Mouse (Mus musculus): ENCODE measurements at regions not wholly inside any gene's neighbourhood (a gene's known extent, or its start where the extent isn't known, plus 50 kb on each side); places are given as distances from the start of the nearest gene placed in this dataset.

DNA sequence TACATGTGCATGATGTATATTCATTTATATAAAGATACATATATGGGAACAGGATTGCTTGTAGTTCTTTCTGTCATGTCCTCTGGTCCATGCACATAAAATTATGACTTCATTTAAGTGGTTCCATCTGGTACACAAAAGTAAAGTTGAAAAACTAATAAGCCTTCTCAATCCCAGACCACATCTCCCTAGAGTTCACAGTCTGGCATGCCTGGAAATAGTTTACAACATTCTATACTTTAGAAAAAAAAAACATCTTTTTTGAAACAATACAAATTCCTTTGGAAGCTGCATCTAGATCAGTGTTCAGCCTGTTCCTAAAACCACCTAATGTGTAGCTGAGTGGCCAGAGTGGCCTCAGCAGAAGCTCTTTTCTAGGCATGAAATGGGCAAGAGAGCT lies 578.2 kb upstream of the Marcks start:
- DNase-seq: no peak

DNA sequence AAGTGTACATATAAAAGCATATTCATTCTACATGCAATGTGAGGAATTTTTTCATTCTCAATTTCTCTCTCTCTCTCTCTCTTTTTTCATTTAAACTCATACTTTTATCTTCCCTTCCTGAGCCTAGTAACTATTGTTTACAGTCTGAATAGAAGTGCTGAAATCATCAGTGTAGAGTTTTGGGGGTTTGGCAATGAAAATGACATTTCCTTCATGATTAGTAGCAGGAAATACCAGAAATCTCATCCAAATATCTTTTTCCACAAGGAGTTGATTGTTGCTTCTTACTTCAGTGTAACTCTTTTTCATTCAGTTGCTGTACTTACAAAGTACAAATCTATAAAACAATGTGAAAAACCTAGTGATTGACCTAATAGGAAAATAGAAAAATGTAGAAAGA lies 572.7 kb upstream of the Marcks start:
- no peak for DNase-seq

DNA sequence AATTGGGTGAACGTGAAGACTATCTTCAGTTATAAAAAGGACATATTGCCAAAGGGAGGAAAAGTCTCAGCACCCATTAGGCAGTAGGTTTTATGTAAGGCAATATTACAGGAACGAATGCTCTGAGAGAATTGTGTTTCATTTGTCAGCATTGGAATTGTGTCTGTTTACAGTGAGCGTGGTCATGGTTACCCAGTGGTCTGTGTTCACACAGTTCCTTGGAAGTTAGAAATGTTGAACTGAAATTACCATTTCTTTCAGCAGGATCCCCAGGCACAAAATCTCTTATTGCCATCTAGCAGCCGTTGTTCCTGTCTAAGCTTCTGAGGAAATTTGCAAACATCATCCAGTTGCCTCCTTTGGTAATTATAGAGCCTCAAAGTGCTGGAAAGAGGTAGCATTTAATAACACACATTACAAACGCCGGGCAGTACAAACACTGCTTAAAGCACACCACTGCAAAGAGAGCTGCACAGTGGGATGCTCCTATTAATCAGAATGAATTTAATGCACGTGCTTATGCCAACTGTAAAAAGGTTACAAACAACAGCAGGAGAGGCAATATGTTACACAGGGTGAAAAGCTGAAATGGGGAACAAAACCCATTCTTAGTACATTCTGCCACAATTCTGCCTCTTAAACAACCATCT lies 555.4 kb upstream of the Marcks start:
- no peak for DNase-seq

DNA sequence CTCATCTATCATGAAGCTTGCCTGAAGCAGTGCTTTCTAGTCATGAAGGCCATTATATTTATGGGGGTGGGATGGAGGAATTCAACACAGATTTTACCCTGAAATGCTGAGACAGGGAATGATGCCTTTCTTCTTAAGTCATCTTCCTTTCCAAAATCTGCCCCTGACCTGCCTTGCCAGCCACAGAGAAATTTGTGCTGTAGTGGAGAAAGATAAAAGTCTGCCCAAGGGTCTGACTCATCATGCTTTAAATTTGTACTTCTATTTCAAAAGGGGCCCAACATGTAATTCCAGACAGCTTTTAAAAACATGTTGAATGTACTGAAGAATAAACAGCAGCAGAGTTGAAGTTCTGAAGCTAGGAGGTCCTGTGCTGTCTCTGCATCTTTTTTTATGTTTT lies 554.1 kb upstream of the Marcks start:
- DNase-seq: no peak

DNA sequence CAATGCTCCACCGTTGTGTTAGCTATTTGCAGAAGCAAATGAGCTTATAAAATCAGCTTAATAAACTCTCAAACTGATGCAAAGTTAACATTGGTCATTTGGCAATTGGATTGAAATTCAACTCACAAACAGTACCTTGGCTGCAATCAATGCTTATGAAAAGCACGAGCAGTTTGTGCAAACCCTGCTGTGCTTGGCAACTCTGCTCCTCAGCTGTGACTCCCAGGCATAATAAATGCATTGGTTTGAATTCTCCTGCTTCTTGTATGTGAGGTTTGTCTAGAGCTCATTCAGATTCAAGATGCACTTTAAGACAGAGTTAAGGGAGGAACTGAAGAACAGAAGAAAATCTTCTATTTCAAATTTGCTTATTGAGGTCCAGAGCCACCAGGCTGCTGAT lies 553.2 kb upstream of the Marcks start:
- DNase-seq: no peak

DNA sequence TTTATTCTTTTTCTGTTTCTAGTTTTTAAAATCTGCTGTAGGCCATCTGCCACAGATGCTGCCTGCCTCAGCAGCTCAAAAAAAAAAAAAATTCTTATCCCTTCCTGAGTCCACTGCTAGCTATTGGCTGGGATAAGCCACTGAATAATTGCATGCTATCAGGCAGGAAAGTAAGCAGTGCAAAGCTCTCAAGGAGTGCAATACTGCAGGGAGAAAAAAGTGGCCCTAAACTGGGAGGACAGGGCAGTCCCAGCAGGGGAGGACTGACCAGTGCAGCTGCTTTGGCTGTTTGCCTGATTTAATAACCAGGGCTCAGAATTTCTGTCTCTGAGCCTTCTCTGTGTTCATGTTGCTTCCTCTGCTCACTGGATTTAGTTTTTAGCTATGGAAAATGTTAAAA lies 544.4 kb upstream of the Marcks start:
- peak; percentile 13 for DNase-seq

DNA sequence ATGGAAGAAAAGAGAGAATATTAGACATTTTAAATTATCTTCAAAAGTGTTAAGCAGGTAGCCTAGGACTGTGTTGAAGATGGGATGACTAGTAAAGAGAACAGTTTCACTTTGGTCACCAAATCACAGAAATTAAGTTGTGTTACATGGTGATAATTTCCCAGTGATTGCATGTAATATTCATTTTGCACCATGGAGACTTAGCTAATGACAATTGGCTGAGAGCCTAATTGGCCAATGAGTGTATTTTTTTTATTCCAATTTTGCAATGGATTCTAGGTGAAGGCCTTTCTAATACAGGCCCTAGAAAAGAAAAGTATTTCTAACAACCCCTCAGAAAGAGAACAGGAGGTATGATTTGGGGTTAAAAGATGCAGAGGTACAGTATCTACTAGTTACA lies 541.9 kb upstream of the Marcks start:
- no peak for DNase-seq

DNA sequence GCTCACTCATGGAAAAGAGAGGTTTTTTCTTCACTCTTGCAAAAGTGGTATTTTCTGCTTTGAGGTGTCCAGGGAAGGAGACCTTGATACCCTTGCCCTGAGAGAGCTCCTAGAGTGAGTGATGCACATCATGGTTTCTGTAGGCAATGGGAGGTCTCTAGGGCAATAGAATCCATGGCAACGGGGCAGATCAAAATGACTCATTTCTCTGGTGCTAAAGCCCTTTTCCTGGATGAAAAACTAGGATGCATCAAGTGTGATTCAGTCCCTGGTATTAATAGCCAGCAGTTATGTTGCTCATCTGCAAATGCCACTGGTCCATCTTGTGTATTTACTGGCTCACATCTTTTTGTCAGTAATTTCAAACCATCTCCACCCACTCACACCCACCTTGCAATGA lies 539.1 kb upstream of the Marcks start:
- no peak for DNase-seq

DNA sequence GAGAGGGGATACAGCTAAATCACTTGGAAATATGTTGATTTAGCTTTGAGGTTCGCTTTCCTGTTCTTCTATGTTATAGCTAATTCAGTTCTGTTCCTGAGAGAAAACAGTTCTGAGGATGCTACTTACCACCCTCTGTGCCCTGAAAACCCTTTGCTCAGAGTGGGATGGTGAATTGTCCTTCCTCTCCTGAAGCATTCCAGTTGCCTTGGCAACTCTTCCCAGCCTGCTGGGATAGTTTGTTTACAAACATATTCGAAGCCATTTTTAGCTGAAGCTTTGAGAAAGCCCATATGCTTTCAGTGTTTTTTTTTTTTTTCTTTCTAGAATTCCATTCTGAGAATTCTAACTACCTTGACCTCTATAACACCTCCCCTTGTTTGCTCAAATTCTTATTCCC lies 530.1 kb upstream of the Marcks start:
- DNase-seq: no peak

DNA sequence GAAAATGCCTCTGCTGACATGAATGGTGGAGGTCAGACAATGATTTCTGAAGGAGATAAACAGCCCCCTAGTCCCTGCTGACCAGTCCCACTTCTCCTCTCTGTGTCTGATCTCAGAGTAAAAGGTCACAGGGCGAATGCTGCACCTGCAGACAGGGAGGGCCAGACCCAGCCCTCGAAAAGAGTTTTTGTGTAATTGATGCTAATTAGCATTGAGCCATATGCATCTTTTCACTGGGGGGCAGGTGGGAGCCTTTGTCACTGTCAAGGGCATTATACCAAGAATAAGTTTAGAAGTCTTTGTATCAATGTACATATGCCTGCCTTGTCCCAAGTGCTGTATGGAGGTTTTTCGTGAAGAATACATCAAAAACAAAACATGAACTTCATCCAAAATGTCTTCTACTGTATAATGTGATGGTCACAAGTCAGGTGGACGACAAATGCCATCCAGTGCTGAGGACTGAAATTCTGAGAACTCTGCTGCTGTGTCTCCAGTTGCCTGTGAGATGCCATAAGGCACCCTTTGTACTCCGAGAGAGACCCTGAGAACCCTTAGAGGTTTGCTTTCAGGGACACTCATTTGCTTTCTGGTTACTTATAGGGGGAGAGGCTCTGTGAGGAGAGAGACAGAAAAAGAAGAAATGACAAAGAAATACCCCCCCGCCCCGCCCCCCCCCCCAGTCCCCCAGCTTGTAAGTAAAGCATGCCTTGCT lies 528.5 kb upstream of the Marcks start:
- no peak for DNase-seq

DNA sequence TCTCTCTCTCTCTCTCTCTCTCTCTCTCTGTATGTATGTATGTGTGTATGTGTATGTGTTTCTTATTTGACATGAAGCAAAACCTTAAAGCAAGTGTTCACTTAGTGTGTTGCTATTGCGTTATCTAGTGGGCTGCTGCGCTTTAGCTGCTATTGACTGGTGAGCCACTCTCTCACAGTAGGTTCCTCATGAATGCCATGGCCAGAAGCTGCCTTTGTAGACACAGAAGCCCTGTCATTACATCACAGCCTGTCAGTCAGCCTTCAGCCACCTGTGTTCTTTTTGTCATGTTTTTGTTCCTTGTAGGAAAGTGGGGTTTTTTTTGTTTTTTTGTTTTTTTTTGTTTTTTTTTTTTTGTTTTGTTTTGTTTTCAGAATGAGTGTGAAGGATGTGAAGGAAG lies 527.8 kb upstream of the Marcks start:
- no peak for DNase-seq

DNA sequence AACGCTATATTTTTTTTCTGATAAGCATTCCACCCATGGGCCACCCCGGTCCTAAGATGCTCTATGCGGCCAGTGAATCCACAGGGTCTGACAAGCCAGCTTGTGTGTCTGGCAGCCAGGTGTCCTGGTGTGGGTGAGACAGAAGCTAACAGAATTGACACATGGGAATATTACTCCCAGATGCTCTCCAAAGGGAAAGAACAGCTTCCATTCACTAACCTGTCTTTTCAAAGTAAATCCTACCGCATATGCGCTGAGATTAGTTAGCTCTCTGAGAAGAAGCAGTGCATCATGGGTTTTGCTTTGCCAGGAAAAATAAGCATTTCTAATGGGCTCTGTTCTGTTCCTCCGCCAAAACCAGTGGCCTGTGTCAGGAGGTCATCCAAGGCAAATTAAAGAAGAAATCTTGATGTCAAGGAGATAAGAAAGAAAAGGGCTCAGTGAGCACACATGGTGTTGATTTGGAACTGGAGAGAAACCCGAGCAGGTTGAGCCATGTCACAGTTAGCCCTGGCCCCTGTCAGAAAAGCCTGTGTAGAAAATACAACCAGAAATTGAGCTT lies 498.4 kb upstream of the Marcks start:
- DNase-seq: no peak

DNA sequence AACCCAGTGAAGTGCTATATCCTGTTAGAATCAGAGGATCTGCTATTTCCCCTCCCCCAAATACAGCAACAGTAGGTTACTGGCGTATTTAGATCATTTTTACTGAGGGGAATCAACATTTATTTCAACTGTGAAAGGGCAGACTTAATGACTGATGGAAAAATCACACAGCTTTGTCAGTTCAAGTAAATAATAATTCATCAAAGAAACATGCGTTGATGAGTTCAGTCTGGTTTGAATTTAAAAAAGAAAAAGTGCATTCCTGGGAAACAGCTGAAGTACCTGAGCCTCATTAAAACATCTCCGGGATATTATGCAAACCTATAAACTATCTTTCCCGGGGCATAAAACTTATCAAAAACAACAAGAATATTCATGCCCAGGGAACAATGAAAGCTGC lies 497.7 kb upstream of the Marcks start:
- DNase-seq: no peak

DNA sequence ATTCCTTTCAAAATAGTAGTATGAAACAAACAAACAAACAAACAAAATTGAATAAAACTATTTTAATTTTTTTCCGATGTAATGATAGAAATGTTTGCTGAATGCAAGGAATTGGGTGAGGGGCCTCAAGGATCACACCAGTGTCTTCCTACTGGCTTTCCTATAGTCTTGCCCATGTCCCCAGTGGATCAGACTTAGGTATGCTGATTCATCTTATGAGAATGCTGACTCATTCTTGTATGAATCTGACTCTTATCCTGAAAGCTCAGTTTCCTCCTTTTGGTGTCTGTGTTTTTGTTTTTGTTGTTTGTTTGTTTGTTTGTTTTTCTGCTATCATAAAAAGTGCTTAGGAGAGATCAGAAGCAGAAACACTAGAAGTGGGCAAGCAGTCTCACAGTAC lies 491.7 kb upstream of the Marcks start:
- DNase-seq: no peak

DNA sequence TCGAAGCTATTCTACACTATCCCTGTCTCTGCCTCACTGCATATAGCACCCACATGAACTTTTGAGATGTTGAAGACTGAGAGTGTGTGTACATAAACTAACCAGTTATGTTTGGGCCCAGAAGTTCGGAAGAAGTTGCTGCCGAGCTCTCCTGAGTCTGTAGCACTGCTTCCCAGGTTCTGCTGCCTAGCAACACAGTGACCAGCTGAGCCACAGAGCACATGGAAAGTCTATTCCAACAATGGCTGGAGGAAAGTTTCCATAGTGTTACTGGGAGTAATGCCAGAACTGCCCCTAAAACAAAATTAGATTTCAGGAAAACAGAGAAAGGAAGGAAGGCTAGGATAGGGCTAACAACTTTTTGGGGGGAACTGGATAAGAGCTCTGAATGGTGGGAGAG lies 489.2 kb upstream of the Marcks start:
- no peak for DNase-seq

DNA sequence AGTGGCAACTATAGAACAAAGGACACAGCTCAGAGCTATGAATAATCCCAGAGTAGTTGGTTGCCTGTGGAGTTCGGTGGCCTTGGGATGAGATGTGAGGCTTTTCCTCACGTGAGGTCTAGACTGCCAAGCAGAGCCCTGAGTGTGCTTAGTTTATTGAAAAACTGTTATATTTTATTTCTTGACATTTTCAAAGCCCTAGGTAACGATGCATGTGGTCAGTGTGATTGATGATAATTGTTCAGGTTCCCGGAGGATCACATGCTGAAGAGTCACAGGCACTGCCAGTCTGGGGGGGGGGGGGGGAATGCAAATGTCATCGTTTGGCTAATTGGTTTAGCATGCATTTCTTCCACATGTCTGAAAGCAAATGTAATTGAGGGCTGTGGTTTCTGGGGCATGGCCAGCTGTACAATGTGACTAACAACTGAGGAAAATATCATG lies 488.1 kb upstream of the Marcks start:
- DNase-seq: no peak

DNA sequence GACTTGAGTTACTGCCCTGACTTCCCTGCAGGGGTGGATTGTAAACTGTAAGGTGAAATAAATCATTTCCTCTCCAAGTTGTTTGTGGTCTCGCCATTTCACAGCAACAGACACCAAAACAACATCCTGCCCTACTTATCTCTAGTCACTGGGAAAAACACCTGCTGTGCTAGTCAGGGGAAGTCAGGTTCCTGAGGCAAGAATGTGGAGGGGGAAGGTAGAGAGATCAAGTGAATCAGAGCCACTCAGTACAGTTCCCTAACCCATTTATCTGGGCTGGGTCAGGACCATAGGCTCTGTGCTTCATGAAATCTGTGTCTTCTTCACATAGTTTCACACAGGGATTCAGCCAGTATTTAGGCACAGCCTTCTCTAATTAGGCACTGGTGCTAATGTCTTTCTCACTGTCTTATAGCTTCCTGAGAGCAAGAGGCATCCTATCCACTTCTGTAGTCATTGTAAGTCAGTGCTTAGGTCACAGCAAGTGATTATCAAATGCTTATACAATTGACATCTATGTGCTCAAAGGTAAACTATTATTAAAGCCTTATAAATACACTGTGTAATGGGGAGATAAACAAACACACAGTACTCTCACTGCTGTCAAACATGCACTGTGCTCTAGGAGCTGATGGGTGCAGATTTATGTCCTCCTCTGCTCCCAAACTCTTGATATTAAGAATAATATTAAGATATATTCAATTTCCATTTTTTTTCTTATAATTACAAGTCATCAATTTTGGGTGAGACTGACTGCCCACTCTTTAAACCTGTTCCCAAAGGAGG lies 487.4 kb upstream of the Marcks start:
- no peak for DNase-seq

DNA sequence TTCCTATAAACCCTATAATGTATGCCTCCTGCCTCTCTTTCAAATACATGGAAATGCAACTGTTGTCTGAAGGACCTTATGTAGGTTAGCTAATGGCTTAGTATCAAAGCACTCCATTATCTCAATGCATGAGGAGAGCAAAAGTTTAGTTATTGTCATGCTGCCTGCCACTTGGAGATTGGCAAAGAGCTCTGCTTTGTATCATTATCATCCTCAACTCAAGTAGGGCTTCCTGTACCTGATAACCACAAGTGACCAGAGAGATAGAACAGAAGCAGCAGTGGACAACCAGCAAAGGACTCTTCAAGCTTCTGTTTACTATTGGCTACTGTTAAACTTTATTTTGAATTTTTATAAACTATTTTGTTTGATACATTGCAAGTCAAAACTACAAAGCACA lies 484.3 kb upstream of the Marcks start:
- no peak for DNase-seq

DNA sequence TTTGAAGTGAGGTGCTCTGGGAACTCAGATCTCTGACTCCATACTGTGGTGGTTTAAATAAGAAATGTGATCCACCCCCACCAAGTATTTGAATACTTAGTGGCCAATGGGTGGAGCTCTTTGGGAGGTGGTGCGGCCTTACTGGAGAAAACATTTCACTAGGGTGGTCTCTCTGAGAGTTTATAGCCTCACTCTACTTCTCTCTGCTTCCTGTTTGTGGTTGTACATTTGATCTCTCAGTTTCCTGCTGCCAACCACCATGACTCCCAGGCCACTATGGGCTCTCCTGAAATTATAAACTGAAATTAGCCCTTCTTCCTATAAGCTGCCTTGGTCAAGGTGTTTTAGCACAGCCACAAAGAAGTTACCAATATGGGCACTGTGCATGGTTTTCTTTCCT lies 479.9 kb upstream of the Marcks start:
- DNase-seq: no peak

DNA sequence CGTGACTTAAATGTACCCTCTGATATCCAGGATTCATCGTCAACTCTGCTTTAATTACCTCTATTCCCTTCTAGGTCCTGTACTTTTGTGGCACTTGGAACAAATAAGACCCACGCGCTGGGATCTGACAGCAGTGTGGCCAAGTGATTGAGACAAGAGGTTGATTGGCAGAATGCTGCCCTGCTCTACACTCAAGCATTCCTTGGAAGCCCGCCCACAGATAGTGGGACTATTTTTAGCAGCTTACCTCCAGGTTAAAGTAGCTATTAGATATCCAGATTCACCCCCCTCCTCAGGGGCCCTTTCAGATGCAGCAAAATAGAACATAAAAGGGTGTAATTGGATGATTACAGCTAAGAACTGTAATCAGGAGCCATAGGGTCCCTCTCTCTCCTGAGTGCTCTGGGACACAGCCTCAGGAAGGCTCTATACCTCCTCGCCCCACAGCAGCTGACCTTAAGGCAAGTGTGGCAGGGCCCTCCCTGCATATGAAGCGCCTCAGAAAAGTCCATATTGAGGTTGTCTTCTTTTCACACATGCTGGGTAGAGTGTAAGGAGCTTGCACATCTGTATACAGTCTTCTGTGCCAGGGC lies 479.1 kb upstream of the Marcks start:
- peak; percentile 10 for DNase-seq

DNA sequence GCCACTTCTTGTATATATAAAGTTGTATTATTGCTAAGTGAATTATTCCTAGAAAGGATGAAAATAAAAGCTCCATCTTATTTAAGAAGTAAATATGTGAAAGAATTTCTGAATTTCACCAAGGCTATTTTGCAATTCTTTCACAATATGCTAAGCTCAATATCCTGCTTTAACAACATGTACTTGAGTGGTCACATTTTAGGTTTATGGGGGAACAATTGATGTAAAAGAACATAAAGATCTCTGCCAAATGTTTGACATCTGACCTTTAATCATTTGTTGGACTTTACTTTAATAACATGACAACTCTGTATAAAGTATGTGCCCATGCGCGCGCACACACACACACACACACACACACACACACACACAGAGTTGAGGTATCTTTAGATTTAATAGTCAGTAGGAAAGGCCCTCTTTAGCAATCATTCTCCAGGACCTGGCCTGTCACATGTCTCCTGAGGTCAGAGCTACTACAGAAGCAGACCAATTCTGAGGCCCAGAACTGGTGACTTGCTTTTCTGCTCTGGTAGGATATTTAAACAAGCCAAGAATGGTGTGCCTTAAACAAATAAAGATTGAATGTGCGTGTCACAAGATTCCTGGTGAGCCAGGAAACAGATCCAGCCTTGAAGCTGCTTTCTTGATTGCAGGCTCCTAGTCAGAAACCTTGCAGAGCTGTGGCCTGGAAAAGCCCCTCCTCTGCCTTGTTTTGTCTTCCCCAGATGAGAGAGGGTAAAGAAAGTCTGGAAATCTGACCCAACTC lies 477.4 kb upstream of the Marcks start:
- DNase-seq: peak; percentile 9

DNA sequence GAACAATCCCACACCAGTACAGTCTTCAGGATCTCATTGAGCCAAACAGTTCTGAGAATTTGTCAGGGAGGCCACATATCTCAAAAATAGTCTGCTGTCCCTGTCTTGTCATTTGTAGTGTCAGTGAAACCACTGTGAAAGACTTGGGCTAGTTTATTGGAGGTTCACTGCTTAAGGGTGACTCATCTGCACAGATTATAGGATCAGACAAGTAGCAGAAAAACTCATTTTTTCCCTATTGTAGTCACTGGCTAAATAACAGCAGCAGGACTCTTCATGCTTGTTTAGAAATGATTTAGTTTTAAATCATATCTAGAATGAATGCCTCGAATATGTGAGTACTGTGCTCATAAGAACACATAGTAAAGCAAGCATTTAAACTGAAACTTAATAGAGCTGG lies 475.2 kb upstream of the Marcks start:
- DNase-seq: no peak

All from adrenal gland, postnatal 10 days (tissue).